Mouse (Mus musculus): Measurements from ENCODE around the gene Spint2.

The Spint2 gene

DNA sequence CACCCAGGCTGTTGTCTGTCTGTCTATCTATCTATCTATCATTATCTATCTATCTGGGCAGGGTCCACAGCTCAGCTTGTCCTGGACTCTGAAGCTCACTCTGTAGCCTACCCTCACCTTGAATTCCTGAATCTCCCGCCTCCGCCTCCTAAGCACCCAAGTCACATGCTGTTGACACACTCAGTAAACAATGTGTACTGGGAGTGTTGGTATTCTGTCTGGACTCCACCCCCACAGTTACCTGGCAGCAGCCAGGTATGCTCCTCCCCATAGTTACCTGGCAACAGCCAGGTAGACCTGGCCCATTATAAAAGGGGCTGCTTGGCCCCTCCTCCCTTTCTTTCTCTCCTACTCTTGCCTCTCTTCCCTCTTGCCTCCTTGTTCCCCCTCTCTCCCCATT, 6.4 kb upstream of the Spint2 start:
- in situ Hi-C loops (cut with MboI; ENCODE audit: unreplicated experiment in 2 of 2): loop anchor here in 1 of 2 experiments (5.0 kb wide), 1 partner anchor 161 kb away; the partner anchor contains the start of gene Ryr1

DNA sequence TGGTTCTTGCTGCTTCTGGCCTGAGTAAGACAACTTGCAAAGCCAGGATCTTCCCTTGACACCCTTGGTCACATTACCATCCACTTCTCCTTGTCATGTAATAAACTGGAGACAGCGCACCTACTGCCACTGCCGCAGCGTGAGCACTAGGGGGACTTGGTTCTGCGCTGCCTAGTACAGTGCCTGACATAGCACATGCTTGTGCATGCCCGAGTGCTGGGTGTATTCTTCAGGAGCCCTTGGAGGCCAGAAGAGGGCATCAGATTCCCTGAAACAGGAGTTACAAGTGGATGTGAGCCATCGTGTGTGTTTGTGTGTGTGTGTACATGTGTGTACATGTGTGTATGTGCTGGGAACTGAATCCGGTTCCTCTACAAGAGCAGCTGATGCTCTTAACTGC, 5.8 kb upstream of the Spint2 start:
- in situ Hi-C loops (cut with MboI; ENCODE audit: unreplicated experiment in 2 of 2): loop anchor here in 1 of 2 experiments (5.0 kb wide), 1 partner anchor 160 kb away; the partner anchor contains the start of gene Ryr1

DNA sequence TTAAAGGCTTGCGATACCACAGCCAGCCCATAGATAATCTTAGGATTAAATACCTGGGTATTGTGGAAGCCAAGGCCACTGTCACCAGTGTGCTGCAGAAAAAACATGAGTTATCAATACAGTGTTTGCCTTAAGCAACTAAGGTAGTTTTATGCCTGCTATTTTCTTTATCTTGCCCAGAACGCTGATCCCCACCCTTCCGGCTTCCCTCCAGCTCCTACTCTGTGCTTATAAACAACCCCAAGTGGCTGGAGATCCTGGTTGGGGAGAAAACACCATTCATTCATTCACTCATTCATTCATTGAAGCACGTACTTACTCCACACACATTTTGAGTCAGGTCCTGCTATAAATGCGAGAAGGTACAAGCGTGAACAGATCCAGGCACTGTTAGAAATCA, 2.8 kb upstream of the Spint2 start:
- in situ Hi-C loops (cut with MboI; ENCODE audit: unreplicated experiment in 2 of 2): no loop called here

DNA sequence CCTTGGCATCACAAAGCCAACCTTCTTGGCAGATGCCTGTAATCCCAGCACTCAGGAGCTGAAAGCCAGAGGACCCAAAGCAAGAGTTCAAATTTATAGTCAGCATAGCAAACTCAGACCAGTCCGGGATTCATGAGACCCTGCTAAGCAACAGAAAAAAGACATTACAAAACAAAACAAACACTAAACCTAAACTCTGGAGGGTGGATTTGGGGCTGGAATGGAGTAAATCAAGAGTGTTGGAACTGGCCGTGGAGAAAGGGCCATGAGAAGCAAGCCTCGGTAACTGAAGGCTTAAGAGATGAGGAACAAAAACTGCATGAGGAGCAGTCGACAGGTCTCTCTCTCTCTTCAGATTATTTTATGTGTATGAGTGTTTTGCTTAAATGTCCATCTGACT, 2.2 kb upstream of the Spint2 start:
- in situ Hi-C loops (cut with MboI; ENCODE audit: unreplicated experiment in 2 of 2): no loop called here

DNA sequence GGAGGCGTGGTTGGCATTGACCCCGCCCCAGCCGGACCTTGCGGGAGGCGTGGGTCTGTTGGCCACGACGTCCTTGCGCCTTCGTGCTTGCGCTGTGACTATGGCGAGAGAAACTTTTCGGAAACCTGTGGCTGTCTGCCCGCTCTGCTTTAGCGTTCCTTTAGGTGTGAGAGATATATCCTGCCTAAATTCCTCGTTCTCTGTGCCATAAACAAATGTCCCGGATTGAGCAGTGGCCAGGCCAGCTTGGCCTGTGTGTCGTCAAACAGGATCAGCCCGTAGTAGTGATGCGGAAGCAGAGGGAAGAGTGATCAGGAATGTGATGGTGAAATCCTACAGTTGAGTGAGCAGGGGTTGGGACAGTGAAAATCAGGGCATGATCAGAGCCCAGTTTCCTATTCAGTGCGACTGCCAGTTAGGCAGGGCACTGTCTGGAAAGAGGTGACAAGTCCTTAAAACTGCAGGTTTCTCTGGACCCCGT, 402 bp upstream of the Spint2 start:
- in situ Hi-C loops (cut with MboI; ENCODE audit: unreplicated experiment in 2 of 2): no loop called here

DNA sequence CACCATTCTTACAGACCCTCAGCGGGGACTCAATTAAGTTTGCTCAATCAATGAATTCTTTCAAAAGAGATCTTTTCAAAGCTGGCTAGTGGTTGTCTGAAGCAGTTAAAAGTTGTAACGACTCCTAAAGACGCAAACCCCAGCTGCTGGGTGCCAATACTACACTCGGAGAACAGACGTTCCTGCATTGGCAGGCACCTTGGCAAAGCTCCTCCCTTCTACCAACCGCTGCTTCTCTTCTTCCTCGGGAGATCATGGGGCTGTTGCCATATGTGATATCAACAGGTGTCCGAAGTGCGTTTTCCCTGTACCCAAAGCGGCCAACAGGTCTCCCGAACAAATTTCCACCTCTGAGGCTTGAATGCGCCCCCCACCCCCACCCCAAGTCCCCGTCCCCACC, 911 bp downstream of the Spint2 start:
- in situ Hi-C loops (cut with MboI; ENCODE audit: unreplicated experiment in 2 of 2): no loop called here

DNA sequence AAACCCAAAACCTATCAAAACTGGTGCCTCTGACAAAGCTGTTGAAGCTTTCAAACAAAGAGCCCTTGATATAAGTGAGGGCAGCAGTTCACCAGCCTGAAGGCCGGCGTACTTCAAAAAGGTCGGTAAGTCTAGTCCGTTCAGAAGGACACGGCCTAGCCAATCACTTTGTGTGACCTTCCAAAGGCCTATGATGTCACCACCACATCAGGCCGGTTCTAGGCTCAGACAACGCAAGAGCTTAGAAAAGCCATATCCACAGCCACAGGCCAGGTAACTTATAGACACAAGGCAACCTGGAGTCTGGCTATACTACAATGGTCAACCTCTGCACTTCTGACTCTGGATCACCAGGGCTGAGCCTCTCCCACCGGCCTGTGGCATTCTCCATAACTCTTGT, 1.8 kb downstream of the Spint2 start:
- in situ Hi-C loops (cut with MboI; ENCODE audit: unreplicated experiment in 2 of 2): no loop called here

DNA sequence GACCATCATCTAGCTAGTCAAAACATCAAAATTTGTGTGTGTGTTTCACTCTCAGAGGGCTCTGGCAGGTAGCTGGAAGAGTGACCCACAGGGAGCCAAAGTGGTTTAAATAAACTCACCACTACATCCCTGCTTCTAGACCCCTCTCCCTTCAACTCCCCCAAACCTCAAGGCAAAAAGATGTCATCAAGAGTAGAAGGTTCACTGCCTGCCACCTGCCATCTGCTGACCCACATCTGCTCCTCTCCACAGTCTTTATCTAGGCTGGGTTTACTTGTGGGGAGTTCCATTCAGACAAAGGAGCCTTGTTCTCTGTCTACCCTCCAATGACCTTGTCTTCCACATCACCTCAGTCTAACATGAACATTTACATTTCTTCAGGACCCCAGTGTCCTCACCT, 2.5 kb downstream of the Spint2 start:
- in situ Hi-C loops (cut with MboI; ENCODE audit: unreplicated experiment in 2 of 2): no loop called here

DNA sequence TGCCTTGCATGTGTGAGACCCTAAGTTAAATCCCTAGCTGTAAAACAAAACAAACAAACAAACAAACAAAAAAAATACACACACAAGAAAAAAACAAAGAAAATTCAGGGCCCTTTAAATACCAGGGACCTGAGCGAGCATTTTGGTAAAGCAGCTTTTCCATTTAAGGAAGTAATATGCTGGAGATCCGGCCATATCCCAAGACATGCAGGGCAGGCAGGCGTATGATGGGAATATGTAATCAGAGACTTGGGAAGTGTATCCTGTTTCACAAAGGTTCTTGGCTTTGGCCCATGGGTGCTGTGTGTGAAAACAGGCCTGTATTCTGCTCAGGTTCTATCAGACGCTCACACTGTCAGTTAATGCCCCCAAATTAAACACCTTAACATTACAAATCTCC, 4.2 kb downstream of the Spint2 start:
- in situ Hi-C loops (cut with MboI; ENCODE audit: unreplicated experiment in 2 of 2): no loop called here

DNA sequence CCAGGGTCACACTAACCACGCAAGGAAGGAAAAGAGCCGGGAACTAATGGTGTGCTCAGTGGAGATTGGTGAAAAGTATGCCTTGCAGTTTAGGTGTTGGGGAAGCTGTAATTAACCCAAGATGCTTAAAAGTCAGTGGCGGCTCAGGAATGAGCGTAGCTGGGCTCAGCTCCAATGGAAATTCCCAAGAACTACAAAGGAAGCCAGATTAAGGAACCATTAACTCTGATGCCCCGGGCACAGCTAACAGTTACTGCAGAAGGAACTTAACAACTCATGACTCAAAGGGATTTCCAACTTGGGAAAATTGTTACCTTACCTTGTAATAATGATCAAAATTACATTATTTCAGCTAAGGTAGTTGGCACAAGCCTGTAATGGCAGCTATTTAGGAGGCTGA, 5.0 kb downstream of the Spint2 start:
- in situ Hi-C loops (cut with MboI; ENCODE audit: unreplicated experiment in 2 of 2): no loop called here

DNA sequence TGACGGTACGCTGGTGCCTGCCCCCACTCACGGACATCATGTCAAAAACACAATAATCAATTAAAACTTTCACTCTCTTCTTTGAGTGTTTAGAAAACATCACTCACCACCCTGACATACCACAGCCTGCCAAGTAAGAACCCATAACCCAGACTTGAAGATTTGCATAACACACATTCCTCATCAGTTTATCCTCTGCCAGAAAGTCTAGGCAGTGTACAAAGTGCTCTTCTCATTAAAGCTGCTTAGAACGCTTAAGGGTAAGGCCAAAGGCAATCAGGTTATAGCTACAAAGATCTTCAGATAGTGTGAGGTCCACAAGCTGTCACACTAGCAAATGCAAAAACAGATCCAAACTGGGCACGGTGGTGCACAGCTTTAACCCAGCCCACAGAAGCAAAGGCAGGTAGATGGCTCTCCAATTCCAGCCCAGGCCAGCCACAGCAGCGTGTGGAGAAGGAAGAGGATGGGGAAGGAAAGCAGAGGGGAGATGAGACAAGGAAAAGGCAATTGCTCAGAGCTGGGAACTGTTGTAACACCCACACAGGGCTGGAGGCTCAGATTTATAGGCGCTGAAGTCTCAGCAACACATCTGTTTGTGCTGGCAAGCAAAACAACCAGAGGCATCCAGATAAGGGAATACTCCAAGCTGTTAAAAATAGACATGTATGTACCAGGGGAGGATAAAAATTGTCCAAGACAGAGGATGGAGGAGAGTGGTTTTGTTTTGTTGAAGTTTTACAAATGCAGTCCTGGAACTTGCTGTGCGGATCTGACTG, 9.8 kb downstream of the Spint2 start:
- in situ Hi-C loops (cut with MboI; ENCODE audit: unreplicated experiment in 2 of 2): no loop called here

DNA sequence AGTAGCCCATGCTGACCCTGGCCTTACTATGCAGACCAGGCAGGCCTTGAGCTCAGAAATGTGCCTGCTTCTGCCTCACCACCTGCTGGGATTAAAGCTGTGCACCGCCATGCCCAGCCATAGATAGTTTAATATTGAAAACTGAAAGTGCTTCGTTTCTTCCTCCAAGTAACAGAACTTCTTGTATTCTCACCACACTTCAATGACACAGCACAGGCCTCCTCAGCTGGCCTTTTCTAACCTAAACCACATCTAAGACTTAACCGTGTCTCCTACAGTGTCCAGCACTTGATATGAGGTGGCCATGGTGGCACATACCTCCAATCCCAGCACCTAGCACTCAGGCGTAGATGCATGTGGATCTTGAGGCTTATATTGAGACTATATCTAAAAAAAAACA, 11.3 kb downstream of the Spint2 start:
- in situ Hi-C loops (cut with MboI; ENCODE audit: unreplicated experiment in 2 of 2): no loop called here

DNA sequence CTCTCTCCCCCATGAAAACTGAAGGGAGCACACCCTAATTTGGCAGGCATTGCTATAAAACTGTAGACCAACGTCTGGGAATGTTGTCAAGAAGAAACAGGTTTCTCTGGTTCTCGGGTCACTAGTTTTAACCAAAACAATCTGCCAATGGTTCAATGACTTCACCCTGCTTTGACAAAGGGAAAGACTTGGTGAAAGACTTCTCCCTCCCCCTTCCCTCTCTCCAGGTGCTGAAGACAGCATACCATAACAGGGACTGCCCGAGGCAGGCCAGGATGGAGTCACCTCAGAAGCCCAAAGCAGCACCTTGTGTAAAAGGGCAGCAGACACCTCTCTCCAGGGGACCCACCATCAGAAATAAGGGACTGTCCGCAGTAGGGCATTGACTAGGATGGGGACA, 14.8 kb downstream of the Spint2 start:
- in situ Hi-C loops (cut with MboI; ENCODE audit: unreplicated experiment in 2 of 2): no loop called here

DNA sequence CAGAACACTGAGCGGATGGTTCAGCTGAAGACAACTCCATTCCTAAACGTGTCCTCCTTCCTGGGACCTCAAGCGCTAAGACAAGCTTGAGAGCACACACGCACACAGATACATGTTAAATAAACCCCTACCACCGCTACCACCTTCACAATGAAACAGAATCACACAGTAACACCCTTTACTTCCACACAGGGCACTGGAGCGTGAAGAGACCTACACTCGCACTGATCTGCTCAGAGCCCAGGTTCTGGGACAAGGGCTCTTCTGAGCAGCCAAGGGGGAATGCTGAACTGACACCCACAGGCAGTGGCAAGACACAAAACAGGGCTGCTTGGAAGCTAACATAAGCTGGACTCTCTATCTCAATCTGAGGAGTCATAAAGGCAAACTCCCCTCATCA, 16.1 kb downstream of the Spint2 start:
- in situ Hi-C loops (cut with MboI; ENCODE audit: unreplicated experiment in 2 of 2): no loop called here

DNA sequence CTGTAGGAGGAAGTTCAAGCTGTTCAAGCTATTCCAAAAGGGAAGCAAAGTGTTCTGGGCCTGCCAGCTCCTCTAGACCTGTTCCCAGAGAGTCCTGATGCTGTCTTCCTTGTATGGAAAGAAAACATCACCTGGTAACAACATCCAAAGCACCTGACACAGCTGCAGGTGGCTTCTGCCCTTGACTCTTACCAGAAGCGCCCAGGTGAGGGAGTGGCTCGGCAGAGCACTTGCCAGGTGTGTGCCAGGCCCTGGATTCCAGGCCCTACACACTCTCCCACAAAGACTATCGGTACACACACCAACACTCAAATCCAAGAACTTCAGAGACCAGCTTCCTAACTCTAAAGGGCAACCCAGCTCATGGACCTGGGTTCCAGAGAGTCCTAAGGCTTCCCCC, 17.9 kb downstream of the Spint2 start:
- in situ Hi-C loops (cut with MboI; ENCODE audit: unreplicated experiment in 2 of 2): no loop called here

DNA sequence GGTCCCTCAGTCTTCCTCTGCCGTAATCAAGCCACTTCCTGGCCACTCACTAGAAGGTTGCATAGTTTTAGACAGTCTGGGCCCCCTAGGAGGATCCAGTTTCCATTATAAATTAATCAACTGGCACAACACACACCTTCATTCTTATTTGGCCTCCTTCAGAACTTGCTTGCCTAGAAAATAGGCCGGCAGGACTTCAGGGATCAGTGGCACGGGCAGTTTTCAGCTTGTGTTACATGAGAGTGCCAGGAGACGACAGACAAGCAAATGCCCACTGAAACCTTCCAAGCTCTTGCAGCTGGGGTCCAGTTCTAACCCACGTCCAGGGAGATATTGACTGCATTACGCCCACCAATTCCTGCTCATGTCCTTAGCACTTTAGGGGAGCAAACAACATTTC, 19.6 kb downstream of the Spint2 start:
- in situ Hi-C loops (cut with MboI; ENCODE audit: unreplicated experiment in 2 of 2): no loop called here

DNA sequence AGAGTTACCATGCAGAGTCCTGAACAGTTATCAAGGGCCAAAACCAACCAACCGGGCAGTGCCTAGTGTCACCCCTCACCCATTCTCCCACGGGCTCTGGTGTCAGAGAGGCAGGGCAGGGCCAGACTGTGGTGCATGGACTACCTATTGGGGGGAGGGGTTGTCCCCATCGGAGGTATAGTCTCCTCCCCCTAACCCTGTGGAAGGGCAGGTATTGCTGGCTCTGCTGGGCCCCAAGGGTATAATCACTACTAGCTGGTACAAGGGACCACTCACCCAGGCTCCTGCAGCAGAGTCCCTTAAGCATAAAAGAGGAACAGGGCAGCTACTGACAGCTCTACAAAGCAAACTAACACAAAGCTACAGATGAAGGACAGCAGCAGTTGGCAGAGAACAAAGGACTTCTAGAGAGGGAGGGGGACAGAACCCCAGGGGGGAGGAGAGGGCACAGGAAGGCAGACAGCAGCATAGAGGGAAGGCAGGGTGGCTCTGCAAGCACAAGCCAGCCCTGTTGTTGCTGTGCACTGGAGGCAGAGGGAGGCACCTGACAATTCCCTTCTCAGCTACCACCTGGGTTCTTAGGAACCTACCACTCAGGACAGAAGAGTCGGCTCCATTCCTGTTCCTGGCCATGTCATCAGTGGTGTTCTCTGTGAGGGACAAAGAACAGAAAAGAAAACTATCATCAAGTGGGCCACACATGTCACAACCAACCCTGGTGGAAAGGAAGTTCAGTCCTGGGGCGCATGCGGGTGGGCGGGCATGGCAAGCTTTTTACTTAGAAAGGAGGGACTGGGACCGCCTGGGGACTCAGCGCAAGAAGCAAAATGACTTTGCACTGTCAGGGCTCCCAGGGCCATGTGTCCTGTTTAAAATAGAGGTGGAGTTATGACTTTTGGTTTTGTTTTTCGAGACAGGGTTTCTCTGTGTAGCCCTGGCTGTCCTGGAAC, 21.7 kb downstream of the Spint2 start:
- in situ Hi-C loops (cut with MboI; ENCODE audit: unreplicated experiment in 2 of 2): no loop called here

DNA sequence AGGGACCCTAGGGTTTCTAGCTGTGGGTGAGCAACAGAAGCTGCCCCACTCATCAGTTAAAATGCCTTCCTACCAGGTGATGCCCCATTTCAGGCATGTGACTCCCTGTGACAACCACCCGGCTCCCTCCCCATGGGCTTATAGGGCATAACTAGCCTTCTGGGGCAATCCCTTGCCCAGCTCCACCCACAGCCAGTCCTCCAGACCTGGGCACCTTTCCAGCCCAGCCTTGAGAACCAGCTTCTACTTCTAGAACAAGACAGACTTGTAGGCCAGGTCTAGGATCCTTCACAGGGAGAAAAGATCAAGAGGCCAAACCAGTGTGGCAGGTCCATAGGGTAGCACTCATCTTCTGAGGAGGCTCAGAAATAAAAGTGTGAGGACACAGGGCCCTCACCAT, 24.3 kb downstream of the Spint2 start:
- in situ Hi-C loops (cut with MboI; ENCODE audit: unreplicated experiment in 2 of 2): no loop called here

DNA sequence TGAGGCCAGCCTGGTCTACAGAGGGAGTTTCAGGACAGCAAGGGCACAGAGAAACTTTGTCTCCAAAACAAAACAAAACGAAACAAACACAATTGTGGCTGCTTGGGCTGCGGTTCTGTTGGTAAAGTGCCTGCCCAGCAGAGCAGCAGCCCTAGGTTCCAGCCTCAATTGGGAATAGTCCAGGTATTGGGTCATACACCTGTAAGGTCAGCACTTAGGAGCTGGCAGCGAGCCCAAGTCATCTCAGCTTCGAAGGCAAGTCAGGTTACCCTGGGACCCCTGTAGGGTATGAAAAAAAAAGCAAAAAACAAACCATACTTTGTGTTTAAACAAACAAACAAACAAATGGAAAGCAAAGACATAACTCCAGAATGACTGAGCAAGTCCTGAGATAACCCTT, 25.8 kb downstream of the Spint2 start:
- in situ Hi-C loops (cut with MboI; ENCODE audit: unreplicated experiment in 2 of 2): no loop called here

DNA sequence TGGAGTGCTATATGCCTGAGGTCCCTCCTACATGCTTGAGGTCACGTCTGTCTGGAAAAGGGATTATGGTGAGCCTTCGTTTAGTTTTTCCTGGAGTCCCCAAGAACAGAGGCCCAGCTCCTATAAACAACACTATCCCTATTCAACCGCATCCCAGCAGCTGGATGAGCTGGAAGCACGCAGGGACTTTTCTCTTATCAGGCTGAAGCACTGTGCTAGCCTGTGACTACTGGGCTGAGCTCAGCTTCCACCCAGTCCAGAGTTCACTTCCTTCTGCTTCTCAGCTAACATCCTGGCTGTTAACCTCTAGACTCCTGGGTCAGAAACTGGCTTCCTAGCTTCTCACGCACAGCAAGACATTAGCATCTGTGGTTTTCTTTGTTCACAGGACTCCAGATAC, 27.9 kb downstream of the Spint2 start:
- in situ Hi-C loops (cut with MboI; ENCODE audit: unreplicated experiment in 2 of 2): no loop called here

DNA sequence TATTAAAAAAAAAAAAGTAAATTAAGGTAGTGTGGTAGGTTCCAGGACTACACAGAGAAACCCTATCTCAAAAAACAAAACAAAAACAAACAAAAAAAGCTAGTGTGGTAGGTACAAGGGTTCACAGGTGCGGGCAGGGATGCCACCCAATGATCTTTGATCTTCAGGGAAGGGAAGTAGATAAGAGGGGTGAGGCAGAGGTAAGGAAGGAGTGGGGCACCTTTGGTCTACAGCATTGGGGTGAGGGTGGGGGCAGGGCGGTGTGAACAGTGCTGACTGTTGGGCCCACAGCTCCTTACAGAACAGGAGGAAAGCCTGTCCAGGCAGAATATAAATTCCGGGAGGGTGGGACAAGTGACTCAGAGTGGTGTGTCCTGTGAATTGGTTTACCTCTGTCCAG, 30.5 kb downstream of the Spint2 start:
- in situ Hi-C loops (cut with MboI; ENCODE audit: unreplicated experiment in 2 of 2): no loop called here

Measured in v-Abl transformed pro-B cells (cell line).